Mouse (Mus musculus) adrenal gland, postnatal 25 days (tissue): Measurements from ENCODE around the gene Lzts3. TPM values are rescaled to one million over a fixed set of nuclear protein-coding genes. Genes with fewer than 3 reads are reported as not detected.

Experiments used
- total RNA-seq: library from RNA; stranded (reverse); gene quantifications from 2 replicates; pipeline ENCODE4 v1.2.3, GENCODE M21; 2021

The Lzts3 gene
- total RNA-seq, 1 experiment from 2014 or later, result 19.5 TPM

Other genes starting within 250 kb of the Lzts3 start
- 3.5 and 4.2 TPM in 2 replicates for gene Cpxm1, start 245.2 kb downstream of the Lzts3 start, total RNA-seq
- not detected in 2 replicates for gene Gm28372, start 237.6 kb downstream of the Lzts3 start, total RNA-seq
- gene 1700020A23Rik, start 237.5 kb downstream of the Lzts3 start, total RNA-seq, result not detected in 2 replicates
- gene Tmem239, start 236.3 kb downstream of the Lzts3 start, total RNA-seq, result not detected in 2 replicates
- gene Vps16, start 218.5 kb downstream of the Lzts3 start, total RNA-seq, result 80.9 and 81.9 TPM in 2 replicates
- gene Pced1a, start 218.1 kb downstream of the Lzts3 start, total RNA-seq, result 18.9 and 19.9 TPM in 2 replicates
- gene Ptpra, start 192.5 kb downstream of the Lzts3 start, total RNA-seq, result 115 and 144 TPM in 2 replicates
- 61.9 and 64.5 TPM in 2 replicates for gene Mrps26, start 79.1 kb downstream of the Lzts3 start, total RNA-seq
- gene Oxt, start 66.6 kb downstream of the Lzts3 start, total RNA-seq, result not detected in 2 replicates
- not detected in 2 replicates for gene Avp, start 60.2 kb downstream of the Lzts3 start, total RNA-seq
- 8.9 and 14.0 TPM in 2 replicates for gene Fastkd5, start 12.8 kb downstream of the Lzts3 start, total RNA-seq
- gene Ubox5, start 12.8 kb downstream of the Lzts3 start, total RNA-seq, result 7.5 and 7.9 TPM in 2 replicates
- 226 and 231 TPM in 2 replicates for gene Ddrgk1, start 21.9 kb upstream of the Lzts3 start, total RNA-seq
- gene Itpa, start 24.8 kb upstream of the Lzts3 start, total RNA-seq, result 23.8 and 28.0 TPM in 2 replicates
- gene Slc4a11, start 54.7 kb upstream of the Lzts3 start, total RNA-seq, result 2.0 and 2.1 TPM in 2 replicates